Mouse (Mus musculus): ENCODE measurements around the gene AC170998.1. TPM values are rescaled to one million over a fixed set of nuclear protein-coding genes. Genes with fewer than 3 reads are reported as not detected.

AC170998.1 gene
- polyA plus RNA-seq (2016; fragmentation: Nextera tagmentation; extraction: Ambion mirVana): 2.5 and 3.1 TPM in 2 replicates

DNA sequence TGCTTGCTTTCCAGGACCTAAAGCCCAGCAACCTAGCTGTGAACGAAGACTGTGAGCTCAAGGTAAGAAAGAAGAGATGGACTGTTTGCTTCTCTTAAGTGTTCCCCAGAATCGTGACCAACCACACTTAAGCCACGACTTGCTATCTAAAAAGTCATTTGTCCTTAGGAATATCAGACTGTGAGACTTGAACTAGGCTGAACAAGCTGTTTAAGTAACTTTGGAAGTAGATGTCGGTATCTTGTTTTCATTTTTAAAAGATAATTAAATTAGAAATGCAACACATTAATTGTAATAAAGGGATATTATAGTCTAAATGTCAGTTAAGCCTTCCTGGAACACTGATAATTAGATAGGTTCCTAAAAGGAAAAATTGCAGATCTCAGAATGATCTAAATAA, at the start of gene AC170998.1:
TSS of gene AC170998.1 (plus strand) at position 301 of the 400 bp plus-strand sequence.
- no peak within 1 kb of the TSS for H3K4me2 ChIP-seq
- 75% methylated on average over 4 of the region's 4 CpGs for WGBS (ENCODE audit: insufficient replicate concordance)
- peaks cover 95% of the 10 kb centered on the region for H3K36me3 ChIP-seq
- no peaks in the 10 kb centered on the region for H3K4me1 ChIP-seq
- H3K27me3 ChIP-seq (replicated peaks): no peaks in the 10 kb centered on the region
- H3K4me3 ChIP-seq: no peak within 1 kb of the TSS
- no peak within 1 kb of the TSS for H3K27ac ChIP-seq
- no peaks in the 10 kb centered on the region for H3K9me3 ChIP-seq (replicated peaks)
- ATAC-seq: no peak
- no peak within 1 kb of the TSS for H3K9ac ChIP-seq

DNA sequence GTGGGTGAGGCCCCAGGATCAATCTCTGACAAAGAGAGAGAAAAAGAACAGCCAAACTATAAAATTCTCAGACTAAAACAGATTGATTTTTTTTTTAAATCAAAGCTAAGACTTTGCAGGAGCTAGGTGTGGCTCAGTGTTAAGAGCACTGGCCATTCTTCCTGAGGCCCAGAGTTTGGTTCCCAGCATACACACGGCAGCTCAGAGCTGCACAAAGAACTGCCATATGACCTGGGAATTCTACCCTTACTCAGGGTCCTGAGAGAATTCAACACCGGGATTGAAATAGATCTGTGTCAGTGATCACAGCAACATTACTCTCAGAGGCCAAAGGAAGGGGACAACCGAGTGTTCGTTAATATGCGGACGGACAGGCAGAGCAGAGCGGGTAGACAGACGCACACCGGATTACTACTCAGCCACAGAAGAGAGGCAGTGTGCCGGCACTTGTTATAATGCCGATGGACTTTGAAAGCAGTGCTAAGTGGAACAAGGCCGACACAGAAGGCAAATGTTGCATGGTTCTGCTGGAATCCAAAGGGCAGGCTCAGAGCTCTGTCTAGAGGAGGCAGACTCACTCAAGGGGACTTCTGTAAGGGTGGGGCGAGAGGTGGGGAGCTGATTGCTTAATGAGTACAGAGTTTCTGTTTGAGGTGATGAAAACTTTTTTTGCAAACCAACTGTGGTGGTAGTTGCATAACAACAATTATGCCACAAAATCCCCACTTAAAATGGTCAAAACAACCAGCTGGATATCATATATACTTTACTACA, 43.4 kb upstream of the AC170998.1 start:
- Histone ChIP-seq H3K4me2 (no peak overlapping the region), H3K36me3 (no peaks in the 10 kb centered on the region), H3K9ac (no peak overlapping the region), H3K27ac (no peak overlapping the region), H3K4me3 (no peak overlapping the region), H3K4me1 (peaks cover 6% of the 10 kb centered on the region; the same call in 1 of the 2 replicates), H3K27me3 (replicated peaks) (no peaks in the 10 kb centered on the region), H3K9me3 (replicated peaks) (no peaks in the 10 kb centered on the region)
- 77% methylated on average over 13 of the region's 13 CpGs for WGBS (ENCODE audit: insufficient replicate concordance)
- peak; percentile 54; the same call in 1 of the 2 replicates for ATAC-seq

DNA sequence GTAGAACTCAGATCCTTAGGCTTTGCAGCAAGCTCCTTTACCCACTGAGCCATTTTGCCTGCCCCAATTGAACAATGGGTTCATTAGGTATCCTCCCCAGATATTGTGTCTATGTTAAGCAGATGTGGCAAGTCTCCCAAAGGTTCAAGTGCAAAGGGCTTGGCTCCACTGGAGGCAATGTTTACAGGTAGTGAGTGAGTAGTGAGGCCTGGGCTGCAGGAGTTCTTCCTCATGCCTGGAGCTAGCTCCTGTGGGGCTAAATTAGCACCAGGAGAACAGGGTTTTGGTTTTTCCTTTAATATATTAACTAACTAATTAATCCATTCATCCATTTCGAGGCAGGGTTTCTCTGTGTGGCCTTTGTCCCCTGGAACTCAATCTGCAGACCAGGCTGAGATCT, 42.3 kb upstream of the AC170998.1 start:
- 47% methylated on average over 1 of the region's 1 CpGs for WGBS (ENCODE audit: insufficient replicate concordance)
- ATAC-seq: no peak
- no peaks in the 10 kb centered on the region for H3K9me3 ChIP-seq (replicated peaks)
- H3K9ac ChIP-seq: no peak overlapping the region
- no peaks in the 10 kb centered on the region for H3K27me3 ChIP-seq (replicated peaks)
- H3K36me3 ChIP-seq: no peaks in the 10 kb centered on the region
- no peak overlapping the region; the same call in 1 of the 2 replicates for H3K27ac ChIP-seq
- H3K4me1 ChIP-seq: peaks cover 6% of the 10 kb centered on the region; the same call in 1 of the 2 replicates
- H3K4me3 ChIP-seq: no peak overlapping the region
- H3K4me2 ChIP-seq: no peak overlapping the region

DNA sequence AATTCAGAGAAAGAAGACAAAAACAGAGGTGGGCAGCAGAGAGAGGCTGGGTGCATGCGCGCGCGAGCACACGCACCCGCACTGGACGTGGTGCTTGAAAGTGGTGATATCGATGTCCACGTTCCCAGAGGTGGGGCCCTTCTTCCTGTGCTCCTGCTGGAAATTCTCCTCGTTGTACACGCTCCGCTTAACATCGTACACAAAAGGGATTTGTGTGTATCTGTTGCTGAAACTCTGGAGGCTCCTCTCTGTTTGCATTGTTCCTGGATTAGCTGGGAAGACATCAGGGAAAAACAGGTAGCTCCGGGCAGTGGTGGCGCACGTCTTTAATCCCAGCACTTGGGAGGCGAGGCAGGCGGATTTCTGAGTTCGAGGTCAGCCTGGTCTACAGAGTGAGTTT, 41.3 kb upstream of the AC170998.1 start:
- no peaks in the 10 kb centered on the region for H3K27me3 ChIP-seq (replicated peaks)
- no peak overlapping the region for H3K9ac ChIP-seq
- H3K4me3 ChIP-seq: no peak overlapping the region
- H3K4me1 ChIP-seq: peaks cover 13% of the 10 kb centered on the region
- no peak overlapping the region for H3K4me2 ChIP-seq
- no peak for ATAC-seq
- WGBS (ENCODE audit: insufficient replicate concordance): 86% methylated on average over 19 of the region's 19 CpGs
- H3K9me3 ChIP-seq (replicated peaks): no peaks in the 10 kb centered on the region
- H3K27ac ChIP-seq: no peak overlapping the region
- no peaks in the 10 kb centered on the region for H3K36me3 ChIP-seq

DNA sequence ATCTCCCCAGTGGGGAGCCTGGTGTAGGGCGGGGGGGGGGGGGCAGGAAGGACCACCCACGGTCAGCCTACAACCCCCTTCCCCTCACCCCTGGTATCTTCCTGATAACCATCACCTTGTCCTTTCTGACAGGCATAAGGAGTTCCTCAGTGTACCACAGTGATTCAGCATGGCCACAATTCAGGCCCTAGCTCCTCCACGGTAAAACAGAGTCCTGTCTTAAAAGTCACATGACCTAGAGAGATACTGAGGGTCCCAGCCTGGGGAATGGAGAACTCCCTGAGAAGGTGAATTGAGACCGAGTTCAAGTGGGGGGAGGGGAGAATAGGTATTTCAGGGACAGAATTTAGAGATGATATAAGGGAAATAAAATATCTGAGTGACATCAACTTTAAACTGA, 38.5 kb upstream of the AC170998.1 start:
- no peak overlapping the region for H3K9ac ChIP-seq
- WGBS (ENCODE audit: insufficient replicate concordance): 15% methylated on average over 4 of the region's 4 CpGs
- no peak overlapping the region for H3K4me2 ChIP-seq
- no peaks in the 10 kb centered on the region for H3K27me3 ChIP-seq (replicated peaks)
- no peaks in the 10 kb centered on the region for H3K9me3 ChIP-seq (replicated peaks)
- H3K4me1 ChIP-seq: peaks cover 23% of the 10 kb centered on the region
- no peak overlapping the region for H3K27ac ChIP-seq
- no peak overlapping the region for H3K4me3 ChIP-seq
- no peaks in the 10 kb centered on the region for H3K36me3 ChIP-seq
- no peak for ATAC-seq

DNA sequence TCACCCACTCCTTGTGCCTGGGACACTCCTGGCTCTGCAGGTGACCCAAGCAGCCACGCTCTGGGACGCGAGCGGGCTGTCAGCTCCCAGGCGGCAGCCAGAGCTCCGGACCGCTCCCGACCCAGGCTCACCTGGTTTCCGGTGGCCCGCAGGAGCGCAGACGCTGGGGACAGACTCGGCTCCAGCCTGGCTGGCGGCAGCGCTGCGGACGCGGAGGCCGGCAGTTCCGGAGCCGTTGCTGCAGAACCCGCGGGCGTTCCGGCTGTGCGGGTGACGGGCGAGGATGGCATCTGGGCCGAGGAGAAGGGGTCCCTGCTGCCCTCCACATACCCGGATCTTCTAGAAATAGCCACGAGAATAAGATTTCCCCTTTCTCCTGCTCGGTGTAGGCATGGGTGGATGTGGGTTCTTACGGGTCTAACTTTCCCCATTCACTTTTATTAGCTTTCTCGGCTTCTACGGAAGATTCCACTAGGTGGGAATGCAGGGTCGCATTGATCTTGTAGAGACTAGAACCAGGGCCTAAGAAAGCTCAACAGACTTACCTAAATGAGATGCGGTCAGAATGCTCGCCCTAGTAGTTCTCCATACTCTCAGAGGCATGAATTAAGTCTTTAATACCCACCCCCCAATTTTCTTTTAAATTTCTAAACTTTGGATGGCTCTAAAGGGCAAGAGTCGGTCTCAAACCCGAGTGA, 36.1 kb upstream of the AC170998.1 start, which contains the start of gene Slc26a8:
TSS of gene Slc26a8 (minus strand) at position 648 of the 698 bp plus-strand sequence.
- no peak for ATAC-seq
- peak within 1 kb of the TSS; percentile 95 for H3K4me3 ChIP-seq
- H3K27ac ChIP-seq: peak within 1 kb of the TSS; percentile 95
- H3K36me3 ChIP-seq: peaks cover 11% of the 10 kb centered on the region
- 8% methylated on average over 40 of the region's 40 CpGs for WGBS (ENCODE audit: insufficient replicate concordance)
- peak within 1 kb of the TSS; percentile 79 for H3K4me2 ChIP-seq
- H3K9me3 ChIP-seq (replicated peaks): no peaks in the 10 kb centered on the region
- H3K27me3 ChIP-seq (replicated peaks): no peaks in the 10 kb centered on the region
- peaks cover 42% of the 10 kb centered on the region for H3K4me1 ChIP-seq
- peak within 1 kb of the TSS; percentile 73 for H3K9ac ChIP-seq

DNA sequence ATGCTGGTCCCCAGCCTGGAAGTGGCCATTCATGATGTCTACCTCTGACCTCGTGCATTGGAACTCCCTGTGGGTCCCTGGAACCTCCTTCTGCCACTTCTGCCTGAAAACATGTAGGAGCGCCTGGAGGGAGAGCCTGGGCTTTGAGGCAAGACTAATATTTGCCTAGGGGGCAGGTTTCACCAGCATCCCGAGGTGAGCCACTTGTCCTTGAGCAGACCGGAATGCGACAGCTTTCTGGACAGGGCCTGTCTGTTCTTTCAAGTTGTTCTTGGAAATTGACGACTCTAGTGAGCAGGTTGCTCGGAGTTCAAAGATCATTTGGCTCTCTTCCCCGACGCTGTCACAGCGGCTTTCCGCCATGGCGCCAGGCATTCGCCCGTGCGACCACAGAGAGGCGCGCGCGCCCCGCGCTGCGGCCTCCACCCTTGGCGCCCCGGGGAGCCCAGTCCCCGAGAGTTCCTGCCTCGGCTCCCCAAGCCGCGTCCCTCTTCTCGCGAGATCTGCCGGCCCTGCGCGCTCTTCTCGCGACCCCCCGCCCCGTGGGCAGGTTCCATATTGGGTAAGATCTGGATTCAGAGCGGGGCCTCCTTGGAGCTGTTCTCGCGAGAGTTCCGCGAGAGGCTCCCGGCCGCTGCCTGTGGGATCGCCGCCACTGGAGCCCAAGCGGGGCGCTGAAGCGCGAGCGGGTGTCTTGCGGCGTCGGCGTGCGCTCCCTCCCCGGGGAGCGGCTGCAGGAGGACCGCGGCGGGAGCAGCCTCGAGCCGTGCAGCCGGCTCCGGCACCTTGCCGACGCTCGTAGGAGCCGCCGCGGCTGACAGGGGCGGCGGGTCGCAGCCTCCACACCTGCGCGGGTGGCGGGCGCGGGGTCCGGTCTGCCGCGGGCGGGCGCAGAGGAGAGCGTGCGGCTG, 34.9 kb upstream of the AC170998.1 start, which contains the start of gene Mapk14:
TSS of gene Mapk14 (plus strand) at position 554 of the 911 bp plus-strand sequence.
- under 1% methylated on average over 86 of the region's 86 CpGs for WGBS (ENCODE audit: insufficient replicate concordance)
- H3K4me1 ChIP-seq: peaks cover 54% of the 10 kb centered on the region
- no peaks in the 10 kb centered on the region for H3K27me3 ChIP-seq (replicated peaks)
- H3K4me2 ChIP-seq: peak within 1 kb of the TSS; percentile 79
- peak within 1 kb of the TSS; percentile 95 for H3K27ac ChIP-seq
- peaks cover 17% of the 10 kb centered on the region for H3K36me3 ChIP-seq
- ATAC-seq: peak; percentile 92
- no peaks in the 10 kb centered on the region for H3K9me3 ChIP-seq (replicated peaks)
- peak within 1 kb of the TSS; percentile 98 for H3K9ac ChIP-seq
- peak within 1 kb of the TSS; percentile 95 for H3K4me3 ChIP-seq

DNA sequence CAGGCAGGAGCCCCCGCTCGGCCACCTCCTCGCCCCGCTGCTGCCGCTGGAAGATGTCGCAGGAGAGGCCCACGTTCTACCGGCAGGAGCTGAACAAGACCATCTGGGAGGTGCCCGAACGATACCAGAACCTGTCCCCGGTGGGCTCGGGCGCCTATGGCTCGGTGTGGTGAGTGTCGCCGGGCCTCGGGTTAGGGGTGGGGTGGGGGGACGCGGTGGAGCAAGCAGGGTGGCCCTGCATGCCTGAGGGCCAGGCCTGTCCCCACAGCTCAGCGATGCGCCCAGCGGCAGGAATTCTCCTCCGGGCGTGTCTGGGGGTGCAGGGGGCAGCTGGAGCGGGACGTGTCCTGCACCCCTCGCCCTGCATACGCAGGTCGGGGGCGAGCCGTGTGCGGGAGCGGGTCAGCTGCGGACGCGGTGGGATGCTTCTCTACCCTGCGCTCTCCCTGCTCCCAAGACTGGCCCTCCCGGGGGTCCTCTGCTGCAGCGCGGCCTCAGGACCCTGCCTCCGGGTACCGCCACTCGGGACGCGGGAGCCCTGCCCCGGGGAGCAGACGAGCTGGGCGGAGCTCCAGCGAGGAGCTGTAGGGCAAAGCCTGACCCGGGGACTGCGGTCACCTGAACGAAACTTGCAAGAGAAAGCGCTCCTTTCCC, 34.1 kb upstream of the AC170998.1 start:
- no peaks in the 10 kb centered on the region for H3K27me3 ChIP-seq (replicated peaks)
- peaks cover 60% of the 10 kb centered on the region for H3K4me1 ChIP-seq
- peak overlapping the region; percentile 95 for H3K4me3 ChIP-seq
- H3K4me2 ChIP-seq: peak overlapping the region; percentile 79
- ATAC-seq: peak; percentile 56
- H3K9ac ChIP-seq: peak overlapping the region; percentile 98
- peaks cover 19% of the 10 kb centered on the region for H3K36me3 ChIP-seq
- under 1% methylated on average over 53 of the region's 53 CpGs for WGBS (ENCODE audit: insufficient replicate concordance)
- peak overlapping the region; percentile 95 for H3K27ac ChIP-seq
- no peaks in the 10 kb centered on the region for H3K9me3 ChIP-seq (replicated peaks)

DNA sequence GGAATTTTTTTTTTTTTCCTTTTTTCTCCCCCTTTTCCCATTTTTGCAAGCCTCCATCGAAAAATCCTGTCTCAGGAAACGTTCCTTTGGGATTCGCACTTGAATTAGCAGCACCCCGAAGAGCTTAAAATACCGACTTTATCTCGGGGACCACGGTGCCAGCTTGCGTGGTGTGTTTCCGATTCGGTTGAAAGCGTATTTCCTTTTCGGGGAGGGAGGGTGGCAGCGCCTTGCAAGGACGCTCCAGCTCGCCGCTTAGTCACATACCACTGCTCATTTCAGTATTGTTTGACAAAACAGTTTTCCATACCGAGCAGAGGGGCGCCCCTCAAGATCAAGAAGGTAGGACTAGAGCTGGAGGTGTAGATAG, 33.6 kb upstream of the AC170998.1 start:
- H3K9me3 ChIP-seq (replicated peaks): no peaks in the 10 kb centered on the region
- H3K9ac ChIP-seq: peak overlapping the region; percentile 98
- H3K27me3 ChIP-seq (replicated peaks): no peaks in the 10 kb centered on the region
- H3K4me2 ChIP-seq: peak overlapping the region; percentile 79
- H3K4me3 ChIP-seq: peak overlapping the region; percentile 95
- H3K36me3 ChIP-seq: peaks cover 19% of the 10 kb centered on the region
- WGBS (ENCODE audit: insufficient replicate concordance): under 1% methylated on average over 18 of the region's 18 CpGs
- peaks cover 61% of the 10 kb centered on the region for H3K4me1 ChIP-seq
- ATAC-seq: 0 out of 2 replicates have a peak, but pooled peaks have one; percentile 23
- H3K27ac ChIP-seq: peak overlapping the region; percentile 95

DNA sequence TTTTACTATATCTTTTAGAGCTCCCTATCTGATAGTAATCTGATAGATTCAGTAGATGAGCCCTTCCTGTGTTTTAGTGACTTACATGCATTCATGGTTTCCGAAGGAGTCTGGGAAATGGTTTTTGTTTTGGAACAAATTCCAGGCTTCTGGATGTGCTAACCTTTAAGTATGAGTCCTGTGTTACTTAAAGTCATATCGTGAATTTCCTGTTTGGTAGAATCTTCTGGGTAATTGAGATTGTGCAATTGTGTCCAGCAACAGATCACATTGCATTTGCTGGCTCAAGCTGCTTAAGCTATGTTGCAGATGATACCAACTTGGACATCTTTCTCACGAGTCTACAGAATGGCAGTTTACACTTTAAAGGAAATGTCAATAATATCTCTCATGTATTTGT, 32.8 kb upstream of the AC170998.1 start:
- no peak for ATAC-seq
- WGBS (ENCODE audit: insufficient replicate concordance): 15% methylated on average over 3 of the region's 3 CpGs

DNA sequence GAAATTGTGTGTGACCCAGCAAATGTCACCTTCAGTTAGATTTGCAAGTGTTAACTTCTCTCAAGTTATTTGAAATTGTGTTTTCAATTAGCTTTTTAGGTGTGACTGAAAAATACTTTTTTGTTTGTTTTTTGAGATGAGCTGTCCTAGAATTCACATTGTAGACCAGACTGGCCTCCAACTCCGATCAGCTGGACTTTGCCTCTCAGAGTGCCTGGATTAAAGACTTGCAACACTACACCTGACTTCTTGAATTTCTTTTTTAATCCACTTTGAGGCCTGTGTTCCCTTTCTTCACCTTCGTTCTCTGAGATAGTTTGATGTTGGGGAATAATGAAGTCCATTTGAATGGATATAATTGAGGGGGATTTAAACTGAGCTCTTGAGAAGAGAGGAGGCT, 31.8 kb upstream of the AC170998.1 start:
- no peaks in the 10 kb centered on the region for H3K27me3 ChIP-seq (replicated peaks)
- WGBS (ENCODE audit: insufficient replicate concordance): 81% methylated on average over 2 of the region's 2 CpGs
- peaks cover 77% of the 10 kb centered on the region for H3K4me1 ChIP-seq
- H3K27ac ChIP-seq: no peak overlapping the region; the same call in 1 of the 2 replicates
- no peak overlapping the region for H3K9ac ChIP-seq
- peak overlapping the region; percentile 79 for H3K4me2 ChIP-seq
- ATAC-seq: no peak
- peak overlapping the region; percentile 95; the same call in 1 of the 2 replicates for H3K4me3 ChIP-seq
- no peaks in the 10 kb centered on the region for H3K9me3 ChIP-seq (replicated peaks)
- peaks cover 22% of the 10 kb centered on the region for H3K36me3 ChIP-seq

More for the DNA sequence above, 32.8 kb upstream of the AC170998.1 start:
- H3K9ac ChIP-seq: peak overlapping the region; percentile 98
- no peaks in the 10 kb centered on the region for H3K9me3 ChIP-seq (replicated peaks)
- H3K27ac ChIP-seq: peak overlapping the region; percentile 95
- peak overlapping the region; percentile 95 for H3K4me3 ChIP-seq
- no peaks in the 10 kb centered on the region for H3K27me3 ChIP-seq (replicated peaks)
- H3K4me1 ChIP-seq: peaks cover 68% of the 10 kb centered on the region
- peaks cover 19% of the 10 kb centered on the region for H3K36me3 ChIP-seq
- peak overlapping the region; percentile 79 for H3K4me2 ChIP-seq
